Mouse (Mus musculus): ENCODE results near the gene Gm42791.

DNA sequence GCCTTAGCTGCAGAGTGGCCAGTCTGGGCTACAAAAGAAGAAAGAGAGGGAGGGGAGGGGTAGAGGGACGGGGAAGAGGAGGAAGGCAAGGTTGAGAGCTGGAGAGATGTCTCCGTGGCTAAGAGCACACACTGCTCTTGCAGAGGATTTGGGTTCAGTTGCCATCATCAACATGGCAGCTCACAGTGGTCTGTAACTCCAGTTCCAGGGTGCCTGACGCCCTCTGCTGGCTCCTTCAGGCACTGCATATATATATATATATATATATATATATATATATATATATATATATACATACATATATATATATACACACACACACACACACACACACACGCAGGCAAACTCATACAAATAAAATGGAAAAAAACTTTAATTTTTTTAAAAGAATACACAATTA is 47.5 kb downstream of the Gm42791 start:
- no peak for TF ChIP-seq POLR2A (IDR thresholded peaks at IDR 0.05; ENCODE audit: borderline replicate concordance, low read depth, low read length)
- no peak for TF ChIP-seq CTCF (IDR thresholded peaks at IDR 0.05; ENCODE audit: low read depth, low read length)
